Mouse (Mus musculus): Measurements from ENCODE around the gene Mink1. TPM values are rescaled to one million over a fixed set of nuclear protein-coding genes. Genes with fewer than 3 reads are reported as not detected.

Gene Mink1
- polyA plus RNA-seq (2017; shearing (Covaris generic)) = 22.2 TPM

DNA sequence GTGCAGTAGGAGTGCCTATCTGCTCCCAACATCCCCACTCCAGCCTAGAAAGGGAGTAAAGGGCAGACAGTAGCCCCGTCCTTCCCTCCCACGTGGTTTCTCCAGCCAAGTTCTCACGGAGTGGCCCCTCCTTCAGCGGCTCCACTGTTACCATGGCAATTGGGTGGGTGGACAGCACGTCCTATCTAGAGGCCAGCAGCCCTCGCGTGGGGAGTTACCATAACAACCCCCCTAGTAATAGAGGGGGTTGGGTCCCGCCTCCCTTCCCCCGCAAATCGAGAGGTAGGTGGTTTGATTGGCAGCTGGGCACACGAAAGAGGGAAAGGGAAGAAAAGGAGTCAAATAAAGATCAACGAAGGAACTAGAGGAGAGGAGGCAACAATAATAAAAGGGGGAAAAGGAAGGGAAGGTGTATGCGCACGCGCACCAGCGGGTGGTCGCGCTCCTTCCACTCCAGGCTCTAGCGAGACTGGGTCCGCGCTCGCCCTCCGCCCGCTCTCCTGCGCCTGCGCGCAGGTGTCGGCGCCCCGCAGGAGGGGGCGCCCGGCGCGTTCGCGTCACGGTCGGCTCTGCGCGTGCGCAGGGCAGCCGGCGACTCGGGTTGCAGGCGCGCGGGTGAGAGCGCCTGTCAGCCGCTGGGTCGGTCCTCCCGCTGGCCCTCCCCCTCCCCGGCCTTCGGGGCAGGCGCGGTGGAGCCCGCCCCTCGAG, at the start of gene Mink1:
Gene Mink1, plus strand, starts transcription at position 595 of the 708 bp plus-strand sequence.

DNA sequence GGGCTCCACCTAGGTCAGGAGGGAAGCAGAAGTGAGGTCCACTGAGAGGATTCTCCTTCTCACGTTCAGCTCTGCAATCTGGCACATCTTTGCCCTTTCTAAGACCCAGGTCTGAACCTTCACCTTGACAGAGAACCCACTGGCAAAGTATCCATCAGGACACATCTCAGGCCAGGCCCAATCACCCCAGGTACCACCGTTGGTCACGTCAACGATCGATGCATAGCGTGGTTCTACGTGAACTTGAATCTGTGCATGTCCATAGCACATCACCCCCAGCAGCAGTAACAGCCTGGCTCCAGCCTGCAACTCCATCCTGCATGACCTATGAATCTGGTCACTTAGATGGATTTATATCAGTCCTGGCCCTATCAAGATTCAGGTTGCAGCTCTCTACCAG, 48.4 kb upstream of the Mink1 start, which contains the start of gene Vmo1:
Gene Vmo1, minus strand, starts transcription at position 329 of the 400 bp plus-strand sequence.

DNA sequence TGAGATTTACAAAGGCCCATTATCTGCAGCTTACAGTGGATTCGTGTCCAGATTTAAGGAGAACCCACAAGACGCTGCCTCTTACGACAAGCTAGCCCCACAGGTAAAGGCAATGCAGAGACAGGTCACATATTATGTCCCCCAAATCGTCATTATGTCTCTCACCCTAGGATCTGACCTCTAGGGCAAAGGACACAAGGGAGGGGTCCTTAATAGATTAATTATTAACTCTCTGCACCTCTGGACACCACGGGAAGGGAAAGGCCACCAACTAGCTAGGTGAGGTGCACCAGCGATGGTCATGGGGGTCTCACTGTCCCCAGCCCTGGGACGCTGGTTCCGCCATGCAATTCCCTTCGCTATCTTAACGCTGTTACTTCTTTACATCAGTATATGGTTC, 43.8 kb upstream of the Mink1 start, which contains the start of gene Gltpd2:
Gene Gltpd2, plus strand, starts transcription at position 274 of the 400 bp plus-strand sequence.

DNA sequence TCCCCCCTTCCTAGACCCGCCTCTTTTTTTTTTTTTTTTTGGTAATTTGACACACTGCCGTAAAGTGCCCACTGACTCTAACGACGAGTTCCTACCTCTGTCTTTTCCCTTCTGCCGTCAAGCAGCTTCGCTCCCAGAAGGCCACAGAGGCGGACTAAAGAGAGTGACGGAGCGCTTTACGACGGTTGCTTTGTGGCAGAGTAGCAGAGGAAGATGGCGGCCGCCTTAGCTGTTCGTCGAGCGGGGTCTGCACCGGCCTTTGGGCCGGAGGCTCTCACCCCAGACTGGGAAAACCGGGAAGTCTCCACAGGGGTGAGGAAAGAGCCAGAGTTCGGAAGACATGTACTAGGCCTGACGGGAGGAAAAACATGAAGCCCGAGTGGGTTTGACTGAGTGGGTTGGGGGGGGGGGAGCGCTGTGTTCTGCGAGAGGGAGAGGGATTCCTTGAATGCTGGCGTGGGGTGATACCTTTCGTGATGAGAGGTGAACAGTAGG, 37.5 kb upstream of the Mink1 start, which contains the start of gene Psmb6:
Gene Psmb6, plus strand, starts transcription at position 184 of the 495 bp plus-strand sequence.

DNA sequence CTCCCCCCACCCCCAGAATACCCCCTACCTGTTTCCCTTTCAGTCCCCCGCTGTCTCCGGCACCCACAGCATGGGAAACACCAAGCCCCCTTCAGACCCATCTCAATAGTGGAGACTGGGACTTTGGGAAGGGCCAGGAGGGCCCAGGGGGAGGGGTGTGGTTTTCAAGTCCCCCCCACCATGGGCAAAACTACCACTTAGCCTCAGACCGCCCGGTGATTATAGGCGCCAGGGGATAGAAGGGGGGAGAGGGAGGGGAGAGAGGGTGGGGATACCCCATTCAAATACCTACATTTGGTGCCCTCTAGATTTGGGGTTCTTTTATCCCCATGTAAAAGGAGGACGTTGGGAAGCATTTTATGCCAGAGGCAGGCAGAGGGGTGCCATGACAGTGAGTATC, 29.8 kb upstream of the Mink1 start, which contains the start of gene Gm40193:
Gene Gm40193, minus strand, starts transcription at position 101 of the 400 bp plus-strand sequence.

DNA sequence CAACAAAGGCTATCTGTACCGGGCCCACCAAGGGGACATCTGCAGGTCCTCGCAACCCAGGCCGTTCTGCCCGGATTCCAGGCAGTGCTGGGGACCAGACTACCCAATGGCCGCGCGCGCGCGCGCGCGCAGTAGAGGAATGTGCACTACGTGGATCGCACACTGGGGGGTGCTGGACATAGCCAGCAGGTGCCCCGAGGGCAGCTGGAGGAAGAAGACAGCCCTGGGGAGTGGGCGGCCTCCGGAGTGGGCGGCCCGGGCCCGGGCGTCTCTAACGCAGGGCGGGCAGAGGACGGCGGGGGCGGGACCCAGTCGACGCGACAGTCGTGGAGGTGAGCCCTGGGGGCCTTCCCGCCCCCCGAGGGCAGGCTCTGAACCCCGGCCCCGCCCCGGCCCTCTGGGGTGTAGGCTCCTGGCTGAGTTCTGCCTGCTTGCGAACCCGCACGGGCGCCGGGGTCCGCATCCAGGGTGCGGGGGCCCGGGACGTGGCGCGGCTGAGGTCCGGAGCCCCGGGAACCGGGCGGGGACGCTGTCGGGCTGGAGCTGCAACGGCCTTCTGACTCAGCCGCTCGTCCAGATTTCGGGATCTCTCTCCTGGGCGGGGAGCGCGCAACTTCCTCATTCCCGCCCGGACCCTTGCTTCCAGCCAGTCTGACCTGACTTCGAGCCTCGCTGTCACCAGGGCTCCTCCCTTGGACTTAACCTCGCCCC, 22.6 kb upstream of the Mink1 start, which contains the start of gene Pld2:
Gene Pld2, plus strand, starts transcription at position 188 of the 711 bp plus-strand sequence.

DNA sequence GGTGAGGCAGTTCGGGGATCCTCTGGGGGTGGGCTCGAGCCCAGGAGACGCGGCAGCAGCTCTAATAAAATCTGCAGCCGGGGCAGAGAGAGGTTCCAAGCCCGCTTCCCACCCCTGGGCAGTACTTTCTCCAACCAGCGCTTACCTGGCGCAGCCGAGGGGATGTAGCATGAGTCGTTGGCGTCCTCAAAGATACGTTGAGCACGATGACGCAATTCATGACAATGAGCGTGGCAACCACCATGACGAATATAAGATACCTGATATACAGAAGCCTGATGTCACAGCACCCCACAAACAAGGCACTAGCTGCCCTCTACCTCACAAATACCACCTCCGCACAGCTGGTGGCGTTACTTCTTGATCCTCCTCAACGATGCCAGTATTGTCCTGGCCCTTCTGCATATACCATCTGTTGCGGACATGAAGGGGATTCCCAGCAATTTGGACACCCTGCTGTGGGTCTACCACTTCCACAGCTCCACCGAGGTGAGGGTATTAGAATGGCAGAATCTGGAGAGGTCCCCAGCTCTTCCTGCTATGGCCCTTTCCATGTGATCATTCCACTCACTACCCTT, 52.9 kb downstream of the Mink1 start, which contains the start of gene 4930544D05Rik:
Gene 4930544D05Rik, plus strand, starts transcription at position 333 of the 578 bp plus-strand sequence.

DNA sequence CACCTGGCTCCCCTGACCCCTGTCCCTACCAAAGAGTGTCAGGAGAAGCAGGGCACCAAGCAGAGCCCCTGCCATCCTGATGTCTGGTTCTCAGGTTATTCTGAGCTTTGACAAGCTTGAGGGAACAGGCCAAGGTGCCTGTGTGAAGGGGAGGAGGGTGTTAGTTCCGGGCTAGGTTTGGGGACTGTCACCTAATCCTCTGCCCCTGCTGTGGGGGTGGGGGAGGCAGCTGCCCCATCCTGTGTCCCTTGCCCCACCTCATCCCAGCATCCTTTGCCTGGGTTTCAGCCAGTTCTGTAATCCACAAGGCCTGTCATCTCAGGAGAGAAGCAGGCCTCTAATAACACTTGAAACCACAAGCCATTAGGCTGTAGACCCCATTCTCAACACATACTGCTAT, 56.4 kb downstream of the Mink1 start, which contains the start of gene Chrne:
Gene Chrne, minus strand, starts transcription at position 116 of the 400 bp plus-strand sequence.

DNA sequence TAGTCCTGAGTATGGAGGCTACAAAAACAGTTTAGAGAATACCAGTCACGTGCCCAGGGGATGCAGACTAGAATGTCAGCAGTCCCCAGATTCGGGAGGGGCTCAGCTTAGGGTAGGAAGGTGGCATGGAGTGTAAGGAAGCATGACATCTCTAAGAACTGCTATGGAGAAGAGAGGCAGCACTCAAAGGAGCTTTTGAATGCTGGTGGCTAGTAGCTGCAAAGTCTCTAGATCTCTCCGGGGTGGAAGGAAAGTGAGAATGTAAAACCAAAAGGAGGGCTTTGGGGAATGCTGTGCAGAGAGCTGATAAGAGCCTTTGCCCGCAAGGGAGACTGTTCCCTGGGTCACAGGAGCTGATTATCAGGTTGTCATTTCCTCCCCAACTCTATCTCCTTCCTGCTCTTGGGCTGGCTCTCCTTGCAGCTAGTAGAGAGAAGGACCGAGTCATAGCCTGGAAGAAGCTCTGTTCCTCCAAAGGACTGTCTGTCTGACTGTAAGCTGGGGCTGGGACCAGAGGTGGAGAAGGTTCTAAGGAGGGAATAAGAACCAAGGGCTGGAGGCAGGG, 76.1 kb downstream of the Mink1 start, which contains the start of gene Gp1ba:
Gene Gp1ba, plus strand, starts transcription at position 409 of the 565 bp plus-strand sequence.

DNA sequence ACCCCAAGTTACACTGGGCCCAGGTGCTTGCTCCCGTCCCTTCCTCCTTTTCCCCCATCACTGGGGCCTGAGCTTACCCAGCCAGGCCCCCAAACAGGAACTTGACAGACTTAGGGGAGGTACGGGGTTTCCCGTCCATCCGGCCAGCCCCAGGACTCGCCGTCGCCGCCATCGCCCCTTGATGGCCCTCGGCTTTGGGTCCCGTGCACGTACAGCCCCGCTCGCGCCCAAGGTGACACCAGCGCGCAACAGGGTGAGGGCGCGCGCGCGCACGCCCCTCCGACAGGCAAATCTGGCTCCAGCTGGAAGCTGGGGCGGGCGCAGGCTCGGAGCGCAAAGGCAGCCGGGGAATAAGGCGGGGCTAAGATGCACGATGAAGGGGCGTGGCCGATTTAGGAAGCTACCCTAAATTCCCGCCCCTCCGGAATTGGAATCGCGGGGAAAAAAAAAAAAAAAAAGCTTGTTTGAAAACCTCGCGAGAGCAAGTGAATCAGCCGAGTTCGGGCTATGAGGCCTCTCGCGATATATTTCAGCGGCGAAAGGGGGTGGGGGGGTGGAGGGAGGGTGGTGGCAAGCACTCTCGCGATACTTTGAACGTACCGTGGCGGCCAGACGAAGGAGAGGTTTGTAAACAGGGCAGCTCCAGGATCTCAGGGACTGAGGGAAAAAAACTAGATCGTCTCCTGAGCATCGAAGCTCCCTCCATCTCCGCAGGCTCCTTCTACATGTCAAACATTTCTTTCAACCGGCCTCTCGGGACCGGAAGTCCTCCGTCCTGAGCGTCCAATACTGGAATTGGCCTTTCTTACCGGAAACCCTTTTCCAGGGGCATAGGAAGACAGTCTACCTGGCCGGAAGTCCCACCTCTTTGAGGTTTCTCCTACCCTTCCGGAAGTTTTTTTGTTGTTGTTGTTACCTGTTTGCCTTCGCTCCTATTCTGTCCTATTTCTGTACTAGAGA, 84.3 kb downstream of the Mink1 start, which contains the start of the genes Rnf167 and Slc25a11:
Gene Rnf167, plus strand, starts transcription at position 545 of the 960 bp plus-strand sequence.
Gene Slc25a11, minus strand, starts transcription at position 789 of the 960 bp plus-strand sequence.

DNA sequence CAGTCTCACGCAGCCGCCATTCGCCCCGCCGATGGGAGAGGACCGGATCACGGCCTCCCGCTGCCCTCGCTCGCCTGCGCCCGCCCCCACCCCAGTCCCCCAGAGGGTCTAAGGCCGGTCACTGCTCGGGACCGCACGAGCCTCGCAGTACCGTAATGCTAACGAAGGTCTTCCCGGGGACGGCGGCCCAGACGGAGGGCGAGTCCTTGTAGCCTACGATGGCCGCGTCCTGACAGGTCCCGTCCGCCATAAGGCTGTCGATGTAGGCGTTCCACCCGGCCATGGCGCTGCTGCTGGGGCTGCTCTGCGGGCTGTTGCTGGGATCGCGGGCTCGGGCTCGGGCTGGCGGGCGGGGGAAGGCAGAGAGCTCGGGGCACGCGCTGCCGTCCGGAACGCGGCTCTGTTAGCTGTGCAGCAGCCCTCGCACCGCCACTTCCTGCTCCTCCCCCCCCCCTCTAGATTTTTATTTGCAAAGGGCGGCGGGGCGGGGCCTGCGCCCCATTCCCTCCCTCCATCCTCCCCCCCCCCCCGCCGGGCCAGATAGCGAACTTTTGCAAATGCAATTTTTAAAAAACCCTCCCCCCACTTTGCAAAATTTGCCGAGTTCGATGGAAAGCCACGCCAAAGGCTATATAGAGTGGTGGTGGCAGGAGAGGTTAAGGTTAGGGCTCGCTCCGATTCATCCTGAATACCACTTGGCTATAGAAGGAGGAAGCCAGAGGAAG, 91.7 kb downstream of the Mink1 start, which contains the start of gene Pfn1:
Gene Pfn1, minus strand, starts transcription at position 447 of the 725 bp plus-strand sequence.

DNA sequence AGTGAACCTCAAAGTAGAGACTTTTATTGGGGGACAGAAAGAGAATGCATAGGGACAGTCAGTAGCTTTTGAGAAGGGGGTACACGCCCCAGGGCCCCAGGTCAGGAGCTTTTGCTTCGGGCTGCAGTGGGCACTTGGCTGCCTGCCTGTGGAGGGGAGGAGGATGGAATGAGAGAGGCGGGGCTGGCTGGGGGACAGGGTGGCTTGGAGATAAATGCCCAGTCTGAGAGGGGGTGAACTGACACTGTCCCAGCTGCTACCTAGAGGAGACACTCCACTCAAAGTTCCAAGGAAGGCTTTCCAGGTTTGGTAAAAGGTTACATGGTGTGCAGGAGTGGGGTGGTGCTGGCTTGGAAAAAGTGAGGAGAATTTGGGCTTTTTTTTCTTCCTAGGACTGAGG, 94.3 kb downstream of the Mink1 start, which contains the start of gene Eno3:
Gene Eno3, plus strand, starts transcription at position 239 of the 400 bp plus-strand sequence.

Other genes with a start within 250 kb of the Mink1 start
- not detected for gene Alox12e, start 240.3 kb upstream of the Mink1 start, polyA plus RNA-seq (2017; shearing (Covaris generic))
- not detected for gene Alox15, start 210.8 kb upstream of the Mink1 start, polyA plus RNA-seq (2017; shearing (Covaris generic))
- 12.9 TPM for gene Pelp1, start 152.8 kb upstream of the Mink1 start, polyA plus RNA-seq (2017; shearing (Covaris generic))
- 229 TPM for gene Arrb2, start 130.2 kb upstream of the Mink1 start, polyA plus RNA-seq (2017; shearing (Covaris generic))
- gene Med11, start 111.0 kb upstream of the Mink1 start, polyA plus RNA-seq (2017; shearing (Covaris generic)) = 64.7 TPM
- not detected for gene Zmynd15, start 103.4 kb upstream of the Mink1 start, polyA plus RNA-seq (2017; shearing (Covaris generic))
- gene Cxcl16, start 102.9 kb upstream of the Mink1 start, polyA plus RNA-seq (2017; shearing (Covaris generic)) = 0.67 TPM
- gene Tm4sf5, start 57.6 kb upstream of the Mink1 start, polyA plus RNA-seq (2017; shearing (Covaris generic)) = 0.55 TPM
- not detected for gene Vmo1, start 48.3 kb upstream of the Mink1 start, polyA plus RNA-seq (2017; shearing (Covaris generic))
- gene Gltpd2, start 43.7 kb upstream of the Mink1 start, polyA plus RNA-seq (2017; shearing (Covaris generic)) = not detected
- gene Psmb6, start 37.5 kb upstream of the Mink1 start, polyA plus RNA-seq (2017; shearing (Covaris generic)) = 298 TPM
- gene Gm40193, start 29.9 kb upstream of the Mink1 start, polyA plus RNA-seq (2017; shearing (Covaris generic)) = not detected
- gene Pld2, start 22.8 kb upstream of the Mink1 start, polyA plus RNA-seq (2017; shearing (Covaris generic)) = 2.3 TPM
- gene 4930544D05Rik, start 53.0 kb downstream of the Mink1 start, polyA plus RNA-seq (2017; shearing (Covaris generic)) = not detected
- 8.1 TPM for gene Chrne, start 56.3 kb downstream of the Mink1 start, polyA plus RNA-seq (2017; shearing (Covaris generic))
- gene Gp1ba, start 76.2 kb downstream of the Mink1 start, polyA plus RNA-seq (2017; shearing (Covaris generic)) = not detected
- gene Rnf167, start 84.4 kb downstream of the Mink1 start, polyA plus RNA-seq (2017; shearing (Covaris generic)) = 507 TPM
- 68.9 TPM for gene Slc25a11, start 84.6 kb downstream of the Mink1 start, polyA plus RNA-seq (2017; shearing (Covaris generic))
- gene Pfn1, start 91.8 kb downstream of the Mink1 start, polyA plus RNA-seq (2017; shearing (Covaris generic)) = 2,460 TPM
- gene Eno3, start 94.3 kb downstream of the Mink1 start, polyA plus RNA-seq (2017; shearing (Covaris generic)) = 16.3 TPM
- 48.7 TPM for gene Spag7, start 106.5 kb downstream of the Mink1 start, polyA plus RNA-seq (2017; shearing (Covaris generic))
- gene Camta2, start 125.2 kb downstream of the Mink1 start, polyA plus RNA-seq (2017; shearing (Covaris generic)) = 34.9 TPM
- gene Inca1, start 137.3 kb downstream of the Mink1 start, polyA plus RNA-seq (2017; shearing (Covaris generic)) = 0.65 TPM
- gene Kif1c, start 137.7 kb downstream of the Mink1 start, polyA plus RNA-seq (2017; shearing (Covaris generic)) = 1.3 TPM
- gene Zfp3, start 201.3 kb downstream of the Mink1 start, polyA plus RNA-seq (2017; shearing (Covaris generic)) = 2.2 TPM
- gene Scimp, start 249.7 kb downstream of the Mink1 start, polyA plus RNA-seq (2017; shearing (Covaris generic)) = not detected